Mouse (Mus musculus) kidney, postnatal 36 days (tissue): ENCODE results near the gene Shank2.

Source experiments
- DNase-seq, 2 experiments: peaks; one replicate each; pipeline ENCODE4 v3.0.0; 2021 to 2022; ENCODE audit warnings: mixed read lengths in 2 of 2

The Shank2 gene

GRCm38 (mm10) chr7:144234783-144235182, 233.1 kb downstream of the Shank2 start:
- DNase-seq = peak; percentile 37 to 64

DNA sequence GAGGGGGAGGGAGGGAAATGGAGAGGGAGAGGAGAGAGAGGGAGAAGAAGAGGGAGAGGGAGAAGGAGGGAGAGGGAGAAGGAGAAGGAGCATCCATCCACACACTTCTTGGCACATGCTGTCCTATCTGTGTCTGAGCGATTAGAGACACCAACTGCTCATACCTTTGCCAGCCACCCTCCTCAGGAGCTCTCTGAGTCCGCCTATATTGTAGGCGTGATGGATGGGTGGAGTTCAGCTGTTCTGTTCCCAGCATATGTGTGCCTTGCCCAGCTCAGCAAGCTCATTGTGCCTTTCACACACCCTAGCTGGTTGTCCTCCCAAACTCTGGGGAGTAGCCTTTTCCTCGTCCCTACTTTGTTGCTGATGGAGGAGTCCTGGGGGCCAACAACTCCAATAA, 233.8 kb downstream of the Shank2 start:
- DNase-seq = no peak

DNA sequence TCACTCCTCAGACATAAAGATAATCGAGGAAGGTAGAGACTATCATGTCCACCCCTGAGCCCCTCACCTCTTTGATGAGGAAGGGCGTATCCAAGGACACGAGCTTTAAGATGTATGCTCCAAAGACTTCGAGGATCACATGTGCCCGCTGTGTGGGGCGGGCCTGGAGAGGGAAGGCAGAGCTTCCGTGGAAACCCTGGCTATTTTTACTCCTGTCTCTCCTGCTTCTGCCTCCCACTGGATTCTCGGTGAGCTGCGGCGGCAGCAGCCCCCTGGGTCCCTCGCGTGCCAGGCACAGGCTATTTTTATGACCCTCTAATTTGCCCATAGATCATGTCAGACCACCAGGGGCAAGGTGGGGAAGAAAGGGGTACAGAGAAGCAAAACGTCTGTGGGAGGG, 235.1 kb downstream of the Shank2 start:
- DNase-seq = no peak

DNA sequence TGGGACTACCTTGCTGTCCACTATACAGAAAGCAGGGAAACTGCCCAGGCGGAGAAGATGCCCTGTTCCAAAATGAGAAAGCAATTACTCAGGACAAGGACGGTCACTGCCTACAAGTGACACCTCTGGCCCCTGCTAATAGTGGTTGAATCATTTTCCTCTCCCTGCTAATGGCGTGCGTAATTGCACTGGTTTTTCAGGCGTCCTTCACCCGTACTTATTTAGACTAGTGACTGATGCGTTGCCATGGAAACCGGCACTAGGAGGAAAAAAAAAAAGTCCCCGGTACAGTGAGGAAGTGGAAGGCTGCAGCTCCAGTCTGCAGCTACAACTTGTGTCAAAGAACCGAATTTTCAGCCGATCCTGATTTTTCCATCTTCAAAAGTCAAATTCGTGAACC, 236.7 kb downstream of the Shank2 start:
- DNase-seq = no peak

DNA sequence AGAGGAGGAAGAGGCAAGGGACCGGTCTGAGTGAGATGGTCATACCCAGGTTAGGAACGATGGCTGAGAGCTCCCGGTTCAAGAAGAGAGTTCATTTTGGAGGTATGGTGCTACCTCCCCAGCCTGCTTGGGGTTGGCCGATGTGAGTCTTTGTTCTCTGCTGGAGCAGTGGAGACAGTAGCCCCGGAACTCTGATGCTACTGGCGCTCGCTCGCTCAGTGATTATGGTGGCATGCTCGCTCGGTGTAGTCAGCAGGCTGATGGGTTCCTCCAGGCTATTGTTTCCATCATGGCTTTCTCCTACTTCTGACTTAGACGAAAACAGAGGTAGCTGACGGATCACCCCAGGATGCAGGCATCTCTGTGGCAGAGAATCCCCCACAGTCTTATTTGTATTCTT, 237.3 kb downstream of the Shank2 start:
- no peak for DNase-seq

DNA sequence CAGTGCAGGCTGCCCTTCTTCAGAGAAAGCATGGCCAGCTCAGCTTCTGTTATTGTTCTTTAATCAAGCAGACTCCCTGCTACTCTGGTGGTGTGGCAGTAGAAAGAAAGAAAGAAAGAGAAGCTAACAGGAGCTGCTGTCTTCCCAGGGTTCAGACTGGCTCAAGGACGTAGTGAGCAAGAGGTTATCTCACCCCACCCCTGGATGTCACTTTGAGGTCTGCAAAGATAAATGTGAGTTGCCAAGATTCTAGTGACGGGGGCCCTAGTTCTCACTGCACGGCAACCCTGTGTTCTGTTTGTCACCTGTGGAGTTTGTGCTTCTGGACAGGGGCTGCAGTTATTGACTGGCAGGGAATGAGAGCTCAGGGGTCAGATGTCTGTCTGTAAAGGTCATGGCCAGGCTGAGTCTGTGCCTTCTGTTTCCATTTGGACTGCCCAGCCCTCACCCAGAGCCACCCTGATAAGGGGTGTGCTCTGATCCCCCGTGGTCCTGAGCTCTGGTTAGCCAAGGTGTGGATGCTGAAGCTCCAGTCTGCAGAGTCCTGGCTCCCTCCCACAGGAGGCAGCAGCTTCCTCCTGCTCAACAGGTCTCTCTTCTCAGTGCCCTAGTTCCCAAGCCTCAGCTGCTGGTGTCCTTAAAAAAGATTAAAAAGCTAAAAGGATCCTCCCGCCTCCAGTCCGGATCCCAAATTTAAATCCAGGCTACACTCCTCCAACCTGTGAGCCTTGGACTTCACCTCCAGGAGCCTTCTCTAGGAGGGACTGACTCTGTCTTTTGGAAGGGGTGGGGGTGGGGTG, 238.0 kb downstream of the Shank2 start:
- DNase-seq = no peak

GRCm38 (mm10) chr7:144240736-144241343, 239.1 kb downstream of the Shank2 start:
- DNase-seq = no peak

DNA sequence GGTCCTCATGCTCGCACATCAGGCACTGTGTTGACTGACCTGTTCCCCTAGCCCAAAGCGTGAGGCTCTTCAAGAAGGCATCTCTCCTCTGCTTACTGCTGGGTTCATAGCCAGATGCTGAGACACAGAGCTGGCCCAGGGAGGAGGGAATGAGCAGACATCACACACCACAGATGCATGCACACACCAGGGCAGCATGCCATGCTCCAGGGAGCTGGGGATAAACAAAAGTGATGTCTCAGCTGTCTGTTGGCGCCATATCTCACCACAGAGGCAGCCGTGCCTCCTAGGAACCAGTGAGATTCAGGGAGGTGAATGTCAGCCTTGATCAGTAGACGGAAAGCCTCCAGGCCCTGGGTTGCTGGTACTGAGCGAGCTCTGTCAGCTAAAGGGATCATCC, 242.5 kb downstream of the Shank2 start:
- DNase-seq = no peak

DNA sequence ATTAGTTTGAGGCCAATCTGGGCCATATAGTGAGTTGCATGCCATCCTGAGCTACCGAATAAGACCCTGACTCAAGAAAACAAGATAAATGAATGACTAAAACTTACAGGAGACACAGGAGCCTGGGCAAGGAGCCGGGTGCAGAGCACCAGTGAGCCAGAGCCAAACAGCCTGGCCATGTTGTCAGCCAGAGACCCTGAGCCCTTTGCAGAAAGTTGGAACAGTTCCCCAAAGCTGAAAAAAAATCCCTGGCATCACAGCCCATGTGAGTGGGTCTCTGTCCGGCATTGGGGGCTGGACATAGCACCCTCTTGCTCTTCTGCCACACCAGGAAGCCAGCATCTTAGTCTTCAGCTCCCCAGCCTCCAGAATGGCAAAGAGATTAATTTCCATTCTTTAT, 244.5 kb downstream of the Shank2 start:
- DNase-seq = no peak

DNA sequence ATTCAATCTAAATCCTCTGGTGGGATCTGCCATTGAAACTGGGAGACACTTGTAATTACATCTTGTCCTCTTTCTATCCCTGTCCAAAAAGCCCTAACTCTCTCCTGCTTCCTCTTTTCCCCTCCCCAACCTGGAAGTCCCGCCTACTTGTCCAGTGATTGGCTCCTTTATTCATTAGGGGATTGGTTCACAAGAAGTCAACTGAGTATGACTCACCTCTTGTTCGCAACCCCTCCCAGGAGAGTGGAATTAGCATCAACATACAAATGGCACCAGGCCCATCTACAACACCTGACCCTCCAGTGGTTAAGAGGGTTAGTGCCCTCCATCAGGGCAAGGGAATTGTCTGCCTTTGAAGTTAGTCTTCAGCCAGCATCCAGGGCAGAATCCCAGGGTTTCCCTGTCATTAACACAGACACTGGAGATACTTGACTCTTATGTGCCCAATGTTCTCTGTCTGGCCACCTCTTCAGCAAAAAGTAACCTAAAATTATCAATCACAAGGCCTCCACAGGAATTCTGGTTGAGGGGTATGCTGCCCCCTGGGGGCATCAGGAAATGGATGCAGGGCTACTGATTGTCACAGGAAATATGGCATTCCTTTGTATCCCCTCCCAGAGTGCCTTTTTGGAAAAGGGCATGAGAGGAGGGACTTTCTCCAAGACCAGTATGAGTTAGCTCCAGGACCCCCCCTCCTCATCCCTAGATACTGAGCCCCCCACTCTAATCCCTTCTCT, 247.1 kb downstream of the Shank2 start:
- no peak for DNase-seq

GRCm38 (mm10) chr7:144250791-144251190, 249.1 kb downstream of the Shank2 start:
- no peak for DNase-seq

DNA sequence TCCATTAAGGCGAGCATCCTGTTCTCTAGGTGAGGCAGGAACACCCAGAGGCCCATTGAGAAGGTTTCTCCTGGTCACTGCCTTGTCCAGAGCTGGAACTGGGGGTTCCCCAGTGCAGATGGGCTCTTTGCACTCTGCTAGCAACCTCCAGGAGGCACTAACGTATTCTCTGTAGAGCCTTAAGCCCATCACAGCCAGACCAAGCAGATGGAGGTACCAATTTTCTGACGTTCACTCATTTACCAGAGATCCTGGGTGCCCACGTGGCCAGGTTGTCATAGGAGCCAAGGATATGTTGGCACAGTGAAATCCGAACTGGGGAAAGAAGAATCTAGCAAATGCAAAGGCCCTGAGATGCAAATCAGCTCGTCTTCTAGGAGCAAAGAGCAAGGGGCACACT, 249.5 kb downstream of the Shank2 start:
- DNase-seq = no peak

- no peak for DNase-seq
Measured at GRCm38 (mm10) chr7:144254674-144255246, 253.0 kb downstream of the Shank2 start.

- no peak for DNase-seq
Measured at GRCm38 (mm10) chr7:144257821-144258220, 256.1 kb downstream of the Shank2 start.

DNA sequence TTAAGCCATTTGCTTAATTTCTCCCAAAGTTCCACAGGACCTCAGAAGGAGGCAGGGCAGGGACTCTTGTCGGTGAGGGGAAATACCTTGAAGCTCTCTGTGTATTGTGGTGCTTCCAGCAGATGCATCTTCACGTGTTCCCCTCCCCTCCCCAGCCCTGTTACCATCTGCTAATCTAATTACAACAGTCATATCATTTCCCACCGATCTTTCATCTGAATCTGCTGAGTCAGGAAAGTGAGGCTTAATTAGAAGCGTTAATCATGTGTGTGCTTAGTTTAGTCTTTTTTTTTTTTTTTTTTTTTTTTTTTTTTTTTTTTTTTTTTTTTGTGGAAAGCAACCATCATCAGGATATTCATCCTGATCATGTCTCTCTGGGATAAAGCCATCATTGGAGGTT, 256.6 kb downstream of the Shank2 start:
- no peak for DNase-seq

GRCm38 (mm10) chr7:144262666-144263065, 260.9 kb downstream of the Shank2 start:
- no peak for DNase-seq

GRCm38 (mm10) chr7:144266745-144267144, 265.0 kb downstream of the Shank2 start:
- peak; percentile 16 to 29 for DNase-seq

DNA sequence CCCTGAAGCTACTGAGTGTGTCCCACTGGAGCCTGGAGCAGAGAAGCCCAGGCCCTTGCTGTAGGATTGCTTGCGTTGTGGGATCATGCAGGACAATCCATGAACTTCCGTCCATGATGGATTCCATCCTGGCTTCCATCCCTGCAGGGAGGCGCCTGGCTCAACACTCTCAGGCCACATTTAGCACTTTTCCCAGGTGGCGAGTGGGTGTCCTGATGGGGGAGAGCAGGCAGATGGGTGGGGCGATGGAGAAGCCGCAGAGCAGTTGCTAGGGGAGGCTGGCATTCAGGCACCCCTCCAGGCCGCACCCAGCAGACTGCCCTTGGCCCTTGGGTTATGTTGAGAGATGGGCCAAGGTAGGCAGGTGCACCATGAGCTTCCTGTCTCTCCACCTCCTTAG, 266.6 kb downstream of the Shank2 start:
- no peak for DNase-seq

DNA sequence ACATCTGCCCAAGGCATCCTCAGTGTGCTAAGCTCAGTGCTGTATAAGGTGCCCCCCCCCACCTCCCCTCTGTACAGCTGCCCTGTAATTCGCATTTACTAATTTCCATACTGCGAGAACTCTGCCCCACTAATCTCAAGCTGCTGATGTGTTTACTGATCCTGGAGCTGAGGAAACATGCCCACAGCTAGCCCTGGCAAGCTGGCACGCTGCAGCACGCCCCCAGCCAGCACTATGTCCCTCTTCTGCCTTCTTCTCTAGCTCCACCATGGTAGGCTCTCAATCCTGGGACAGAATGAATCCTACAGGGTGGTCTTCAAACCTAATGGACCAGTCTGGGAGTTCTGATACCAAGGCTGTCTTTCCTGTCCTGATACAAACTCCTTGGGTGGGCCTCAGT, 267.1 kb downstream of the Shank2 start:
- DNase-seq = no peak

GRCm38 (mm10) chr7:144271074-144271473, 269.3 kb downstream of the Shank2 start:
- DNase-seq = no peak

DNA sequence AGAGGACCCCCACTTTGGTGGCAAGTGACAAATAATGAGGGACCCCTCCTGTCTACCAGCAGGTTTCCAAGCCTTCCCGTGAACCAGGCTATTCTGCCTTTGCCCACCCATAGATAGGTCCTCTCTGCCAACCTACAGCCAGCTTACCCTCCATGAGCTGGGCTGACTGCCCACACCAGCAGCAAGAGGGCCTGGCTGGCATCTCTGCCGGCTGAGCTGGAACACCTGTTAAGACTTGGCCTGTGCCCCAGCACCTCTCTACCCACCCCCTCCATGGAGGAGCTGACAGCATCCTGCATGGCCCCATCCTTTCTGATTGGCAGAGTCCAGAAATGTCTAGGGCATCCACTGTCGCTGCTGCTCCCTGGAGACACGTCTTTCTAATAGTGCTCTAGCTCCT, 277.0 kb downstream of the Shank2 start:
- DNase-seq = no peak

DNA sequence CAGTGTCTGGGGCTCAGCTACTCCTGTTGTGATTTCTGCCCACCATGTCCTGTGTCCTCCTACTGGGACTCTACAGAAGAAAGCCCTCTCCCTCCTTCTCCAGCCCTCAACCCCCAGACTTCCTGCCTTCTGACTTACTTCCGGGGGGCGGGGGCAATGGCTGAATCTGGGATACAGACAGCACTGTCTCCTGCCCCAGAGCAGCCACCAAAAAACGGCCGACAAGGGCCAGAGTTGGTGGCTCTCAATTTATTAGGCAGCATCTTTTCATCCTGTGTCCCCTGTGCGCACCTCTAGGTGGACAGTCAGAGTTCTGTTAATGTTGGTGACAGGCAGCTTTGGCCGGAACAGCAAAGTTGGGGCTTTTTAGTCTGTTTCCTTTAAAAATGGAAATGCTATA, 282.0 kb downstream of the Shank2 start:
- DNase-seq = peak in 1 of 2 experiments; percentile 11

GRCm38 (mm10) chr7:144284241-144285065, 282.7 kb downstream of the Shank2 start:
- no peak for DNase-seq
